Mouse (Mus musculus): ENCODE results near the gene Hdac9. TPM values are rescaled to one million over a fixed set of nuclear protein-coding genes. Genes with fewer than 3 reads are reported as not detected.
"Not testable (repeated sequence)": the region's sequence is repeated elsewhere in the genome, so short reads cannot be mapped to it uniquely, and the experiment has no call there.

Hdac9 gene
- total RNA-seq, 2 experiments from 2014 or later: 2.8 to 5.2 TPM

- intact Hi-C loops (cut with DNase I; ENCODE audit: low total_unique reads): loop anchor here (5.0 kb wide), 1 partner anchor 201 kb away; no protein-coding TSS in a partner anchor
- no peak for DNase-seq
Observed at GRCm38 (mm10) chr12:34451198-34451597, 465.7 kb downstream of the Hdac9 start.

- DNase-seq; intact Hi-C loops (cut with DNase I; ENCODE audit: low total_unique reads): not testable (repeated sequence)
Observed at GRCm38 (mm10) chr12:34444724-34445123, 472.2 kb downstream of the Hdac9 start.

GRCm38 (mm10) chr12:34440930-34441329 lies 476.0 kb downstream of the Hdac9 start:
- intact Hi-C loops (cut with DNase I; ENCODE audit: low total_unique reads): no loop called here
- DNase-seq: no peak

GRCm38 (mm10) chr12:34432919-34433318 lies 484.0 kb downstream of the Hdac9 start:
- intact Hi-C loops (cut with DNase I; ENCODE audit: low total_unique reads): no loop called here
- no peak for DNase-seq

- intact Hi-C loops (cut with DNase I; ENCODE audit: low total_unique reads): no loop called here
- DNase-seq: no peak
Observed at GRCm38 (mm10) chr12:34432461-34432860, 484.4 kb downstream of the Hdac9 start.

GRCm38 (mm10) chr12:34431832-34432231 lies 485.1 kb downstream of the Hdac9 start:
- no peak for DNase-seq
- intact Hi-C loops (cut with DNase I; ENCODE audit: low total_unique reads): no loop called here

- intact Hi-C loops (cut with DNase I; ENCODE audit: low total_unique reads): no loop called here
- no peak for DNase-seq
Observed at GRCm38 (mm10) chr12:34425468-34425867, 491.4 kb downstream of the Hdac9 start.

GRCm38 (mm10) chr12:34408139-34408538 lies 508.8 kb downstream of the Hdac9 start:
- no peak for DNase-seq
- intact Hi-C loops (cut with DNase I; ENCODE audit: low total_unique reads): no loop called here

- no peak for DNase-seq
- intact Hi-C loops (cut with DNase I; ENCODE audit: low total_unique reads): no loop called here
Observed at GRCm38 (mm10) chr12:34407143-34407542, 509.8 kb downstream of the Hdac9 start.

- intact Hi-C loops (cut with DNase I; ENCODE audit: low total_unique reads): no loop called here
- no peak for DNase-seq
Observed at GRCm38 (mm10) chr12:34402065-34402464, 514.8 kb downstream of the Hdac9 start.

GRCm38 (mm10) chr12:34398611-34399010 lies 518.3 kb downstream of the Hdac9 start:
- intact Hi-C loops (cut with DNase I; ENCODE audit: low total_unique reads): no loop called here
- no peak for DNase-seq

- intact Hi-C loops (cut with DNase I; ENCODE audit: low total_unique reads): no loop called here
- DNase-seq: no peak
Observed at GRCm38 (mm10) chr12:34394342-34394741, 522.6 kb downstream of the Hdac9 start.

GRCm38 (mm10) chr12:34379681-34380080 lies 537.2 kb downstream of the Hdac9 start:
- no peak for DNase-seq
- intact Hi-C loops (cut with DNase I; ENCODE audit: low total_unique reads): no loop called here

- DNase-seq: no peak
- intact Hi-C loops (cut with DNase I; ENCODE audit: low total_unique reads): no loop called here
Observed at GRCm38 (mm10) chr12:34378637-34379036, 538.3 kb downstream of the Hdac9 start.

- intact Hi-C loops (cut with DNase I; ENCODE audit: low total_unique reads): no loop called here
- no peak for DNase-seq
Observed at GRCm38 (mm10) chr12:34351906-34352305, 565.0 kb downstream of the Hdac9 start.

GRCm38 (mm10) chr12:34347529-34347928 lies 569.4 kb downstream of the Hdac9 start:
- DNase-seq: no peak
- intact Hi-C loops (cut with DNase I; ENCODE audit: low total_unique reads): no loop called here

- no peak for DNase-seq
- intact Hi-C loops (cut with DNase I; ENCODE audit: low total_unique reads): no loop called here
Observed at GRCm38 (mm10) chr12:34342761-34343160, 574.1 kb downstream of the Hdac9 start.

- intact Hi-C loops (cut with DNase I; ENCODE audit: low total_unique reads): no loop called here
Observed at GRCm38 (mm10) chr12:34338886-34339285, 578.0 kb downstream of the Hdac9 start.

GRCm38 (mm10) chr12:34334455-34335084 lies 582.3 kb downstream of the Hdac9 start:
- no peak for DNase-seq
- intact Hi-C loops (cut with DNase I; ENCODE audit: low total_unique reads): no loop called here

More at GRCm38 (mm10) chr12:34338886-34339285, 578.0 kb downstream of the Hdac9 start:
- no peak for DNase-seq

- intact Hi-C loops (cut with DNase I; ENCODE audit: low total_unique reads): no loop called here
- no peak for DNase-seq
Observed at GRCm38 (mm10) chr12:34332884-34333283, 584.0 kb downstream of the Hdac9 start.

GRCm38 (mm10) chr12:34327111-34327510 lies 589.8 kb downstream of the Hdac9 start:
- intact Hi-C loops (cut with DNase I; ENCODE audit: low total_unique reads): no loop called here
- no peak for DNase-seq

Data from gastrocnemius, postnatal 14 days (tissue).